Mouse (Mus musculus) T-helper 2 cell (primary cell): ENCODE measurements around the gene Il17c.

Experiments
- in situ Hi-C: fragments of 300-600 bp; cut with MboI, MseI; formaldehyde crosslinking; loops from one replicate; pipeline ENCODE4 v1.15.1; 2025; ENCODE audit warnings: high pct_unique_total_duplicates

Gene Il17c

DNA sequence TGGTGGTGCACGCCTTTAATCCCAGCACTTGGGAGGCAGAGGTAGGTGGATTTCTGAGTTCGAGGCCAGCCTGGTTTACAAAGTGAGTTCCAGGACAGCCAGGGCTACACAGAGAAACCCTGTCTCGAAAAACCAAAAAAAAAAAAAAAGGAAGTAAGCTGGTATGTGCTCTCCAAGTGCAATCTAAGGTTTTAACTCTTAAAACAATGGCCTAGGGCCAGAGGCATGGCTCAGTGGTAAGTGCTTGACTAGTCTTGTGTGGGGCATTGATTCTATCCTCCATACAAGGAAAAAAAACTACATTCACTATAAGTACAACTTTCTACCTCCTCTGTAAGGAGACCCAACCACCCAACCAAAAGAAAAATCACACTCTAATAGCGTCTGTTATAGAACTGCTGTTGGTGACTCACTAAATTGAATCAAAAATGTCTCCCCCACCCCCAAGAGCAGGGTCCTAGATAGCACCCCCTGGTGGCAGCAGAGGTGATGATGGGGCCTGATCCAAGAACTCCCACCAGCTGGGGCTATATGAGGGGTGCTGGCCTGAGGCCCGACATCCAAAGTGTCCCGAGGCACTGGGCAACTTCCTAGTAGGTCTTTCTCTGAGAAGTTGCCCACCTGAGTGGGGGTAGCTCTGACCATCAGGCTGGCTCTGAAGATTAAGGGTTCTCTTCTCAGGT is 37.5 kb downstream of the Il17c start:
- in situ Hi-C loops = no loop called here

GRCm38 (mm10) chr8:122459990-122460389 is 38.2 kb downstream of the Il17c start:
- in situ Hi-C loops = no loop called here

DNA sequence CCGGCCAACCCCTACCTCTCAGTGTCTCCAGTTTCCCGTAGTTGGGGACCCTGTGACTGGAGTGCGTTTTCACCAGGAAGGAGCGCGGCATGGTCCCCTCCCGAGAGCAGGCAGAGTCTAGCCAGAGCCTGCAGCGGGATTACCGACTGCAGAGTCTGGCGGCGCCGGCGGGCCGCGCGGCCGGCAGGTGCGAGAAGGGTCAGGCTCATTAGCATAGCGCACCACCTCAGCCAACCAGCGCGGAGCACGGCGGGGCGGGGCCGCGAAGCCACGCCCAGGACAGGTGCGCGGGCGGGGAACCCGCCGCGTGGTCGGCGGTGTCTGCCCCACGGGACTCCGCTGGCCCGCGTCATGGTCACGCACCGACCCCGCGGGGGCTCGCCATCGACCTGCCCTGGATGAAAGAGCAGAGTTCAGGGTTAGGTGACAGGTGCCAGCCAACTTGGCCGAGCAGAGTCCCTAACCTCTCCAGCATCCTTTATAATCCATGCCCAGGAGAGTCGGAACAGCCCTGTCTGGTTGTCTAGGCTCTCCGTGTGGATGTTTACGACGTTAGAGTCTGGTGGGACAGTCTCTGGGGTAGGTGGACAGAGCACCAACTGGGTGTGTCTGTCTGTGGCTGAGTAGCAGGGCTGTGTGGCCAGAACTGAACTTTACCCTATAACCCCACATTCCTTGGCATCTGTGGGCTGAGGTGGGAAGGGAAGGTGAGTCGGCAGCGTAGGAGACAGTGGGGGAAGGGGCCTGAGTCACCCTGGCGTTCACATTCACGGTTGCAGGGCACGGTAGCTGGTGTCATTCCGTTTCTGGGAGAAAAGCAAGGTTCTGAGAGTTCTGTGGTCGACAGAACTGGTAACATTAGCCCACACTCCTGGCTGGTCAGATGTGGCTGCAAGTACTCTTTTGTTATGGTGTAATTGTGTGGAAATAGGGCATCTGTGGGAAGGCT is 39.0 kb downstream of the Il17c start, which contains the start of gene Snai3:
Snai3 (minus strand) TSS at position 210 of the 949 bp plus-strand sequence.
- in situ Hi-C loops = no loop called here

- in situ Hi-C loops = no loop called here
Measured at GRCm38 (mm10) chr8:122461473-122462148, 39.8 kb downstream of the Il17c start.

DNA sequence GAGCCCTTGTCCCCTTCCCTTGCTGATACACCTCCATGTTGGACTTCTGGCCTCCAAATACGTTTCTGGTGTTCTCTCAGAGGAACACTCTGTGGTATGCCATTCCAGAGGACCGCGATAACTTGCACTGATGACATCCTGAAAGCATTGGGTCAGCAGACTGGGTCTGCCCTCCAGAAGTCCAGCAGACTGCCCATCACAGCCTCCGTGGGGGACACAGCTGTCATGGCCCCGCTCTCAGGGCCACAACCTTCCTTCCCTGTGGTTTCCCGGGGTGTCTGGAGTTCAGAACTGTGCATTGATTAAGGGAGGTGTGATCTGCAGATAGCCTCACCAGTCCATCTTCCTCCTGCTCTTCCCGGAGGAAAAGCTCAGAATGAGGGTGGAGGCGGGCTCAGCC is 40.7 kb downstream of the Il17c start:
- in situ Hi-C loops = no loop called here

DNA sequence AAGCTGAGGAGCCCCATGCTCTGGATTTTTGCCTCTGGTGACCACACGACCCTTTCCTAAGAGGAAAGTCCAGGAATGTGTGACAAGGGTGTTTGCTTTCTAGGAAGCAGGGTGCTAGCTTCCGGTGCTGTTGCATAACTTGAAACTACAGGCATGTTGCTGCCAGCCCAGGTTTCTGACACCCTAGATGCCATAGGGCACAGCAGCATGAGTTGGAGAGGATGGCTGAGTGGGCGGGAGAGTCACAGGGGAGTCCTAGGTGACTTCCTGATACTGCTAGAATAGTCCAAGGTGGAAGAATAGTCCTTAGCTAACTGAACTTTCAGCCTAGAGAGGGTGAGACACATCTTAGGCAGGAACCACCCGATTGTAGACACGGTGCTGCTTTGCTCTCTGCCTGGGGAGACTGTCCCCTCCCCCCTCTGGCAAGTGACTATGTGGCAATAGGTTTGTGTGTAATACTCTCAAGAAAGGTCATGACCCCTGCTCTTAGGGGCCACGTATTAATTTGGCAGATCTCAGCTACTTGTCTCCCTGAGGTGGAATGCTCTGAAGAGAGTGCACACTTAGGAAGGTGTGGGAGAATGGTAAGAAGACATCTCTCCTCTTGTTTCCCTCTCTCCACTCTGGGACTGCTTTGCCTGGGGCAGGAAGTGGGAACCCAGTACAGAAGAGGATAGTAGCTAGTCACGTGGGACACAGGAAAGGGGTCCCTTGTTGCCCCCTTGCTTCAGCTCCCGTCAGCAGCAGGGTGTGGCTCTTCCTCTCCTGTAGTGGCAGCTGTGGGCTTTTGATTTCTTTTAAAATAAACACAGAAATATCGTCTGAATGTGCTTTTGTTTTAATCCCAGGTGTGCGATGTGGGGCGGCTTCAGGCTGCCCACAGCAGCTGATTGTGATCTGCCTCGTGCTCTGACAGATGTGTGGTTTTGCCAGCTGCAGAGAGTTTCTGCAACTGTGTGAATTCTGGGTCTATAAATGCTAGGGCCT is 42.1 kb downstream of the Il17c start:
- in situ Hi-C loops = no loop called here

- in situ Hi-C loops = no loop called here
Measured at GRCm38 (mm10) chr8:122464985-122465384, 43.2 kb downstream of the Il17c start.

- in situ Hi-C loops = no loop called here
Measured at GRCm38 (mm10) chr8:122467816-122468215, 46.0 kb downstream of the Il17c start.

GRCm38 (mm10) chr8:122469407-122469806 is 47.6 kb downstream of the Il17c start:
- in situ Hi-C loops = no loop called here

GRCm38 (mm10) chr8:122469965-122470364 is 48.1 kb downstream of the Il17c start:
- in situ Hi-C loops = loop anchor here (5.0 kb wide), 1 partner anchor 33 kb away; no protein-coding TSS in a partner anchor

- in situ Hi-C loops = loop anchor here (5.0 kb wide), 1 partner anchor 33 kb away; no protein-coding TSS in a partner anchor
Measured at GRCm38 (mm10) chr8:122470691-122471090, 48.9 kb downstream of the Il17c start.
